ENCODE assay signal across 17 mouse cellular contexts in the genomic region with DNA sequence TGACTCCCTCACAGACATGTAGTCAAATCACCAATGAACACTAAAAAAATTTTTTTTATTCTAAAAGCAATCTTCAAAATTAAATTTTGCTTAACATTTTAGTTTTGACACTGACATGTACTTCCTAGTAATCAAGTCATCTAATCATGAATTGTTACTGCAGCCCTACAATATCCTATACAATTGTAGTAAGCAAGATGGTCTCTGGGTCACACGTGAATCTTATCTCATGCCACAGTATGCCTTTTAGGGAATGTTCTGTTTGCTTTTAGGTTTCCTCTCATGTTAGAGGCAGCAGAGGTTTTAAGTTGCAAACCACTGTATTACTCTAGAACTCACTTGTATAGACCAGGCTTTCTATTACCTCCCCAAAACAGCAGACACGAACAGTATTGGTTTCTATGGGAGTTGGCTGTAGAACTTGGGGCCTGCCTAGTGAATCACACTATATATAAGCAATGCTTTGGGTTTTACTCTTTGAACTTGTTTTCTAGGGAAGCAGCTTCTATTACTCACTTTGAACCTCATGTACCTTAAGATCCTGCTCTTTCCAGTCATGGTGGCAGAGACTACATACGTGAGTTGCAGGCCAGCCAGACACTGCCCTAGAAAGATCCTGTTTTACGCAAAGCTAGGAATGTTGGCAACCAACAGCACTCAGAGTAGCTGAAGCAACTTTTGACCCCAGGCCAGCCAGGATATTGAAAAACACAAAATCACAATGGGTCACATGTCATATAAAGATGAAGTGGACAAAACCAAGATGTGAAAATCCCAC. TPM values are rescaled to one million over a fixed set of nuclear protein-coding genes. Genes with fewer than 3 reads are reported as not detected.
DNase-seq lines count a peak whose midpoint lies in the region; ATAC-seq and TF ChIP-seq lines count a peak whose summit lies in the region.
"Had no signal": no experiment of that assay in that cellular context is flagged by ENCODE, and none has a peak within 500 bp of the region (broad histone marks: within the 10 kb centered on the region; RNA-seq: fewer than 3 reads in every experiment).

No protein-coding gene starts in this region.

- no peak overlapping the region for H3K4me3 ChIP-seq in kidney, adult 2 months (ENCODE audit: insufficient read depth, low read depth, low read length)
- no peak overlapping the region for H3K4me3 ChIP-seq in midbrain, embryonic 11.5 days (ENCODE audit: low read depth, low read length)
- no peak overlapping the region for H3K4me3 ChIP-seq in midbrain, embryonic 15.5 days
- H3K4me3 ChIP-seq: embryonic facial prominence, embryonic 12.5 days; heart, embryonic 10.5 days; limb, embryonic 15.5 days; midbrain, embryonic 12.5 days; stomach, embryonic 15.5 days had no signal

- H3K9me3 ChIP-seq in midbrain, embryonic 11.5 days (ENCODE audit: control insufficient read depth, low read length) = no peaks in the 10 kb centered on the region
- no peaks in the 10 kb centered on the region for H3K9me3 ChIP-seq in midbrain, embryonic 15.5 days
- H3K9me3 ChIP-seq: embryonic facial prominence, embryonic 12.5 days; heart, embryonic 10.5 days; limb, embryonic 15.5 days; midbrain, embryonic 12.5 days; stomach, embryonic 15.5 days had no signal

- no peak overlapping the region for H3K27ac ChIP-seq in kidney, adult 2 months (ENCODE audit: insufficient read depth, low read depth, low read length)
- no peak overlapping the region for H3K27ac ChIP-seq in midbrain, embryonic 11.5 days (ENCODE audit: low read depth, low read length)
- H3K27ac ChIP-seq in midbrain, embryonic 15.5 days = no peak overlapping the region
- H3K27ac ChIP-seq: embryonic facial prominence, embryonic 12.5 days; heart, embryonic 10.5 days; limb, embryonic 15.5 days; midbrain, embryonic 12.5 days; stomach, embryonic 15.5 days had no signal

- TF ChIP-seq POLR2A in kidney, adult 2 months (IDR thresholded peaks at IDR 0.05; ENCODE audit: low read depth, low read length) = no peak

- no peaks in the 10 kb centered on the region for H3K27me3 ChIP-seq in kidney, adult 2 months (replicated peaks; ENCODE audit: control insufficient read depth, insufficient read depth, low read length)
- H3K27me3 ChIP-seq in midbrain, embryonic 11.5 days (ENCODE audit: control insufficient read depth, insufficient read depth, low read length) = no peaks in the 10 kb centered on the region
- H3K27me3 ChIP-seq in midbrain, embryonic 15.5 days (replicated peaks) = no peaks in the 10 kb centered on the region
- H3K27me3 ChIP-seq: embryonic facial prominence, embryonic 12.5 days; limb, embryonic 15.5 days; midbrain, embryonic 12.5 days; stomach, embryonic 15.5 days had no signal

- no peak for ATAC-seq in midbrain, embryonic 11.5 days (ENCODE audit: low FRiP score)
- ATAC-seq in midbrain, embryonic 15.5 days (replicated peaks) = no peak
- ATAC-seq: forebrain, postnatal 0 days; inflammation-experienced regulatory T-cells, adult 6 months had no signal

- no peak for TF ChIP-seq CTCF in kidney, adult 2 months (conservative IDR thresholded peaks at IDR 0.05; ENCODE audit: insufficient read depth, insufficient read length, low read depth, low read length)

- H3K4me1 ChIP-seq in kidney, adult 2 months (ENCODE audit: control insufficient read depth, insufficient read depth, low read length) = peaks cover 3% of the 10 kb centered on the region; the same call in 1 of the 2 replicates
- peaks cover 7% of the 10 kb centered on the region for H3K4me1 ChIP-seq in midbrain, embryonic 11.5 days (ENCODE audit: control insufficient read depth, insufficient read depth, low read length)
- H3K4me1 ChIP-seq in midbrain, embryonic 15.5 days = peaks cover 14% of the 10 kb centered on the region
- H3K4me1 ChIP-seq: stomach, embryonic 15.5 days had no signal

- 62% methylated on average over 4 of the region's 4 CpGs for WGBS in kidney, adult 2 months
- WGBS in midbrain, embryonic 11.5 days = 86% methylated on average over 4 of the region's 4 CpGs
- 87% methylated on average over 4 of the region's 4 CpGs for WGBS in midbrain, embryonic 15.5 days

- H3K9ac ChIP-seq in midbrain, embryonic 11.5 days (ENCODE audit: low read length) = no peak overlapping the region
- no peak overlapping the region for H3K9ac ChIP-seq in midbrain, embryonic 15.5 days
- H3K9ac ChIP-seq: embryonic facial prominence, embryonic 12.5 days; forebrain, postnatal 0 days; limb, embryonic 15.5 days; midbrain, embryonic 12.5 days; stomach, embryonic 15.5 days had no signal

- peak; percentile 35 for DNase-seq in kidney, adult 2 months
- DNase-seq in kidney, adult 11 months = no peak
- peak; percentile 88 for DNase-seq in midbrain, embryonic 11.5 days (ENCODE audit: low spot score, missing footprints)
- peak; percentile 31 for DNase-seq in R1 (ENCODE audit: low read depth, low spot score)
- DNase-seq in thymus, postnatal 25 days = no peak
- no peak for DNase-seq in layer of hippocampus, adult 8-10 months (ENCODE audit: low spot score in 2 of 2)
- DNase-seq: cerebellum, postnatal 14 days; forebrain, postnatal 0 days; gastrocnemius, postnatal 10 days; lung, postnatal 36 days had no signal

- no peak overlapping the region for H3K4me2 ChIP-seq in midbrain, embryonic 11.5 days
- no peak overlapping the region for H3K4me2 ChIP-seq in midbrain, embryonic 15.5 days
- H3K4me2 ChIP-seq: embryonic facial prominence, embryonic 12.5 days; limb, embryonic 15.5 days; midbrain, embryonic 12.5 days; stomach, embryonic 15.5 days had no signal

- H3K36me3 ChIP-seq in kidney, adult 2 months (ENCODE audit: control insufficient read depth, insufficient read depth, low read length) = peaks cover 12% of the 10 kb centered on the region
- H3K36me3 ChIP-seq in midbrain, embryonic 11.5 days (ENCODE audit: control insufficient read depth, insufficient read depth, low read length) = peaks cover 26% of the 10 kb centered on the region
- peaks cover 27% of the 10 kb centered on the region for H3K36me3 ChIP-seq in midbrain, embryonic 15.5 days (replicated peaks)

RNA-seq across cellular contexts. Expression of a gene that starts 4.2 kb away (rescaled TPM):
- 429 and 521 TPM in 2 replicates for polyA plus RNA-seq in kidney, adult 2 months (2012; rRNA removed)
- 721 and 723 TPM in 2 replicates for polyA plus RNA-seq in midbrain, embryonic 11.5 days (2014; fragmentation: Nextera tagmentation; extraction: Ambion mirVana)
- polyA plus RNA-seq in midbrain, embryonic 15.5 days (2015; fragmentation: Nextera tagmentation; extraction: Ambion mirVana) = 329 and 335 TPM in 2 replicates
- 100 to 1,000 TPM; 398 to 518 (median 456) TPM for total RNA-seq in layer of hippocampus, adult 8-10 months (2022)

RNA-seq across cellular contexts. Expression of a gene that starts 21.2 kb away (rescaled TPM):
- 28.0 and 35.0 TPM in 2 replicates for polyA plus RNA-seq in kidney, adult 2 months (2012; rRNA removed)
- polyA plus RNA-seq in midbrain, embryonic 11.5 days (2014; fragmentation: Nextera tagmentation; extraction: Ambion mirVana) = 7.0 and 9.2 TPM in 2 replicates
- 21.1 and 22.2 TPM in 2 replicates for polyA plus RNA-seq in midbrain, embryonic 15.5 days (2015; fragmentation: Nextera tagmentation; extraction: Ambion mirVana)
- 1 to 10 TPM; 5.9 to 8.1 (median 7.0) TPM for total RNA-seq in layer of hippocampus, adult 8-10 months (2022)

Comparison
In these comparisons a context has a peak if more than half of its experiments do, and no peak if none do; other contexts are left out.
1. DNase-seq: peak in kidney, adult 2 months (single experiment), midbrain, embryonic 11.5 days (single experiment) and R1 (single experiment); none in kidney, adult 11 months (single experiment), thymus, postnatal 25 days (single experiment) and layer of hippocampus, adult 8-10 months (0 of 2).